Mouse (Mus musculus) MEL (cell line): ENCODE data around the gene Six4. TPM values are rescaled to one million over a fixed set of nuclear protein-coding genes. Genes with fewer than 3 reads are reported as not detected.

Source experiments
- DNase-seq: peaks from one replicate; pipeline ENCODE4 v3.0.0; 2011; ENCODE audit warnings: low read depth, low spot score
- H3K27ac ChIP-seq: 2 replicates; pipeline ENCODE4 v1.5.1; 2012; ENCODE audit warnings: low read depth, mild to moderate bottlenecking, control low read depth, low read length, moderate library complexity; ENCODE audit not compliant: control insufficient read depth
- H3K27me3 ChIP-seq, 2 experiments: fragments of 150-350 bp in 1 of 2; sonication (generic) in 1 of 2; 2 replicates each; pipeline ENCODE4 v1.6.1; 2012; ENCODE audit warnings: low read length in 2 of 2, mild to moderate bottlenecking in 2 of 2, improper control_type of control experiment in 1 of 2, moderate library complexity in 1 of 2; ENCODE audit not compliant: insufficient read depth in 2 of 2, control insufficient read depth in 1 of 2
- H3K36me3 ChIP-seq, 2 experiments: 2 replicates each; pipeline ENCODE4 v1.6.1; 2012 to 2014; ENCODE audit warnings: low read length in 2 of 2, improper control_type of control experiment in 1 of 2, inconsistent platforms in 1 of 2, mild to moderate bottlenecking in 1 of 2; ENCODE audit not compliant: insufficient read depth in 2 of 2, control insufficient read depth in 1 of 2
- H3K4me1 ChIP-seq, 2 experiments: fragments of 150-350 bp in 1 of 2; sonication (generic) in 1 of 2; 2 replicates each; pipeline ENCODE4 v1.6.1; 2012; ENCODE audit warnings: low read length in 2 of 2, improper control_type of control experiment in 1 of 2, mild to moderate bottlenecking in 1 of 2; ENCODE audit not compliant: insufficient read depth in 2 of 2, control insufficient read depth in 1 of 2
- H3K4me3 ChIP-seq, 2 experiments: fragments of 150-350 bp in 1 of 2; sonication (generic) in 1 of 2; 2 replicates each; pipeline ENCODE4 v1.5.1; 2012; ENCODE audit warnings: low read depth in 2 of 2, low read length in 2 of 2, mild to moderate bottlenecking in 2 of 2, moderate library complexity in 2 of 2, control low read depth in 1 of 2, improper control_type of control experiment in 1 of 2; ENCODE audit not compliant: control insufficient read depth in 1 of 2, insufficient read depth in 1 of 2
- H3K79me2 ChIP-seq: 2 replicates; pipeline ENCODE4 v1.6.1; 2012; ENCODE audit warnings: mild to moderate bottlenecking, low read length, moderate library complexity; ENCODE audit not compliant: control insufficient read depth, poor library complexity, insufficient read depth
- H3K9ac ChIP-seq: 2 replicates; pipeline ENCODE4 v1.6.1; 2012; ENCODE audit warnings: low read depth, mild to moderate bottlenecking, control low read depth, low read length, moderate library complexity; ENCODE audit not compliant: control insufficient read depth, poor library complexity, severe bottlenecking
- H3K9me3 ChIP-seq: fragments of 150-350 bp; sonication (generic); replicated peaks from 2 replicates; pipeline ENCODE4 v1.6.1; 2012; ENCODE audit warnings: mild to moderate bottlenecking, low read length, improper control_type of control experiment, moderate library complexity; ENCODE audit not compliant: insufficient read depth
- E2F4 ChIP-seq: IDR thresholded peaks from 2 replicates; pipeline ENCODE4 v1.6.1; 2011; ENCODE audit warnings: low read depth, low read length, improper control_type of control experiment, borderline replicate concordance
- EP300 ChIP-seq, 2 experiments: IDR thresholded peaks; 2 replicates each; pipeline ENCODE4 v1.6.1; 2011; ENCODE audit warnings: improper control_type of control experiment in 2 of 2, low read length in 2 of 2, low read depth in 1 of 2, mild to moderate bottlenecking in 1 of 2
- GATA1 ChIP-seq: IDR thresholded peaks from 2 replicates; pipeline ENCODE4 v1.6.1; 2011; ENCODE audit warnings: low read depth, low read length, improper control_type of control experiment
- HCFC1 ChIP-seq: IDR thresholded peaks from 2 replicates; pipeline ENCODE4 v1.6.1; 2012; ENCODE audit warnings: low read depth, mild to moderate bottlenecking, inconsistent platforms, low read length, improper control_type of control experiment, moderate library complexity
- KAT2A ChIP-seq: conservative IDR thresholded peaks from 2 replicates; pipeline ENCODE4 v1.6.1; 2012; ENCODE audit warnings: low read depth, low read length, improper control_type of control experiment, inconsistent platforms
- MAFK ChIP-seq: IDR thresholded peaks from 2 replicates; pipeline ENCODE4 v1.6.1; 2011; ENCODE audit warnings: low read depth, mild to moderate bottlenecking, low read length, improper control_type of control experiment, borderline replicate concordance
- MAX ChIP-seq: IDR thresholded peaks from 2 replicates; pipeline ENCODE4 v1.6.1; 2011; ENCODE audit warnings: low read length, improper control_type of control experiment
- MEF2A ChIP-seq: IDR thresholded peaks from 2 replicates; pipeline ENCODE4 v1.6.1; 2014; ENCODE audit warnings: low read depth, mild to moderate bottlenecking, inconsistent platforms, low read length, improper control_type of control experiment; ENCODE audit not compliant: poor library complexity, insufficient replicate concordance, severe bottlenecking; ENCODE audit errors: extremely low read depth
- NELFE ChIP-seq: IDR thresholded peaks from 2 replicates; pipeline ENCODE4 v1.6.1; 2011; ENCODE audit warnings: low read depth, low read length, improper control_type of control experiment
- NRF1 ChIP-seq: IDR thresholded peaks from 2 replicates; pipeline ENCODE4 v1.6.1; 2014; ENCODE audit warnings: low read depth, mild to moderate bottlenecking, inconsistent platforms, low read length, improper control_type of control experiment, moderate library complexity; ENCODE audit not compliant: poor library complexity, insufficient read depth, severe bottlenecking
- POLR2A ChIP-seq, 2 experiments: IDR thresholded peaks; 2 replicates each; pipeline ENCODE4 v1.6.1; 2011 to 2012; ENCODE audit warnings: low read length in 2 of 2, mild to moderate bottlenecking in 2 of 2, control low read depth in 1 of 2, improper control_type of control experiment in 1 of 2, low read depth in 1 of 2, moderate library complexity in 1 of 2; ENCODE audit not compliant: control insufficient read depth in 1 of 2, insufficient read depth in 1 of 2, poor library complexity in 1 of 2
- POLR2AphosphoS2 ChIP-seq: IDR thresholded peaks from 2 replicates; pipeline ENCODE4 v1.6.1; 2011; ENCODE audit warnings: low read length, improper control_type of control experiment
- POLR2AphosphoS5 ChIP-seq: IDR thresholded peaks from 2 replicates; pipeline ENCODE4 v1.6.1; 2012; ENCODE audit warnings: low read depth, borderline replicate concordance, mild to moderate bottlenecking, inconsistent platforms, low read length, moderate library complexity, mixed read lengths
- SMC3 ChIP-seq: IDR thresholded peaks from 2 replicates; pipeline ENCODE4 v1.6.1; 2011; ENCODE audit warnings: low read depth, low read length, improper control_type of control experiment
- TAL1 ChIP-seq: IDR thresholded peaks from 2 replicates; pipeline ENCODE4 v1.6.1; 2012; ENCODE audit warnings: mild to moderate bottlenecking, inconsistent platforms, low read length, moderate library complexity, mixed read lengths
- TBP ChIP-seq: IDR thresholded peaks from 2 replicates; pipeline ENCODE4 v1.8.0; 2011; ENCODE audit warnings: low read depth, low read length, improper control_type of control experiment
- TCF12 ChIP-seq: IDR thresholded peaks from 2 replicates; pipeline ENCODE4 v1.6.1; 2014; ENCODE audit warnings: low read depth, mild to moderate bottlenecking, inconsistent platforms, low read length, improper control_type of control experiment, moderate library complexity
- UBTF ChIP-seq: IDR thresholded peaks from 2 replicates; pipeline ENCODE4 v1.6.1; 2012; ENCODE audit warnings: low read depth, mild to moderate bottlenecking, inconsistent platforms, low read length, improper control_type of control experiment, moderate library complexity, borderline replicate concordance; ENCODE audit not compliant: insufficient read depth
- USF2 ChIP-seq, 2 experiments: IDR thresholded peaks; 2 replicates each; pipeline ENCODE4 v1.6.1; 2011 to 2012; ENCODE audit warnings: improper control_type of control experiment in 2 of 2, low read length in 2 of 2, borderline replicate concordance in 1 of 2, inconsistent platforms in 1 of 2, low read depth in 1 of 2, mild to moderate bottlenecking in 1 of 2; ENCODE audit not compliant: insufficient read depth in 1 of 2
- ZKSCAN1 ChIP-seq: IDR thresholded peaks from 2 replicates; pipeline ENCODE4 v1.6.1; 2012; ENCODE audit warnings: low read depth, mild to moderate bottlenecking, inconsistent platforms, low read length, improper control_type of control experiment, moderate library complexity
- ZMIZ1 ChIP-seq: IDR thresholded peaks from 2 replicates; pipeline ENCODE4 v1.6.1; 2012; ENCODE audit warnings: low read depth, mild to moderate bottlenecking, inconsistent platforms, low read length, improper control_type of control experiment, moderate library complexity
- ZNF384 ChIP-seq: IDR thresholded peaks from 2 replicates; pipeline ENCODE4 v1.6.1; 2012; ENCODE audit warnings: low read depth, mild to moderate bottlenecking, inconsistent platforms, low read length, improper control_type of control experiment
- polyA plus RNA-seq, 2 experiments: library from polyadenylated mRNA; stranded (reverse) in 1 of 2; unstranded in 1 of 2; fragments of >175 nt in 1 of 2; fragments of >200 nt in 1 of 2; gene quantifications; 2 replicates each; pipeline versions ENCODE4 v1.2.1 to v1.2.4; 2012; ENCODE audit warnings: low replicate concordance in 2 of 2, low read depth in 1 of 2; ENCODE audit not compliant: insufficient read length in 2 of 2, insufficient read depth in 1 of 2, missing spikeins in 1 of 2
- total RNA-seq: library from RNA; depleted of rRNA; stranded (reverse); fragments of 300-350 nt; gene quantifications from 2 replicates; pipeline ENCODE4 v1.2.3, GENCODE M21; 2012

Six4 gene
- total and polyA plus RNA-seq, 3 experiments: not detected

DNA sequence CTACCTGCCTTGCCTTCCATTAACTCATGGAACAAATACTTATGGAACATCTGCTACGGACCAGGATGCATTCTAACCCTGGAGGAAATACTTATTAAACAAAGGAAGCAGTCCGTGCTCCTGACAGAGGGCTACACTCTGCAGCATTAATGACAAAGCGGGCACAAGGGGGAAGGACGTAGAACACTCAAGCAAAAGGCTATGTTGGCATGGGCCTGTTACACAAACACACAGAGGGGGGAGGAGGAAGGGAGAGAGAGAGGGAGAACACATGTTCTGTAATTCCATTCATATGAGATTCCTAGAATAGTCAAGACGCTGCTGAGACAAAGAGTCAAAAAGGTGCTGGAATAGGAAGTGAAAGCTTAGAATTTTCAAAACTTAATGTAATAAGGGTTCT is 24.8 kb downstream of the Six4 start:
- TF ChIP-seq TAL1: no peak
- no peak for TF ChIP-seq EP300 (IDR thresholded peaks at IDR 0.05; ENCODE audit: low read depth in 1 of 2, low read length in 2 of 2)
- no peak for TF ChIP-seq KAT2A
- TF ChIP-seq E2F4: no peak
- no peak for TF ChIP-seq ZMIZ1
- TF ChIP-seq MEF2A: no peak
- TF ChIP-seq USF2 (IDR thresholded peaks at IDR 0.05; ENCODE audit: borderline replicate concordance in 1 of 2, insufficient read depth in 1 of 2, low read depth in 1 of 2, low read length in 2 of 2): no peak
- TF ChIP-seq NELFE: no peak
- TF ChIP-seq GATA1: no peak
- no peaks in the 10 kb centered on the region for H3K9me3 ChIP-seq
- H3K27ac ChIP-seq: no peak overlapping the region
- H3K9ac ChIP-seq: no peak overlapping the region
- H3K79me2 ChIP-seq: no peaks in the 10 kb centered on the region
- no peak overlapping the region for H3K4me3 ChIP-seq
- peaks cover 0 to 3% of the 10 kb centered on the region in 2 experiments; a peak in 1 of 4 replicates for H3K36me3 ChIP-seq
- peaks cover 0 to 4% of the 10 kb centered on the region in 2 experiments; a peak in 1 of 4 replicates for H3K4me1 ChIP-seq
- DNase-seq: no peak
- no peaks in the 10 kb centered on the region for H3K27me3 ChIP-seq

- H3K27ac ChIP-seq: no peak overlapping the region
- no peak overlapping the region for H3K9ac ChIP-seq
- TF ChIP-seq TCF12: no peak
- TF ChIP-seq TBP: no peak
- TF ChIP-seq GATA1: no peak
- no peak for TF ChIP-seq HCFC1
- no peak for TF ChIP-seq UBTF
- no peak for TF ChIP-seq POLR2A (IDR thresholded peaks at IDR 0.05; ENCODE audit: control insufficient read depth in 1 of 2, insufficient read depth in 1 of 2, low read depth in 1 of 2, low read length in 2 of 2, poor library complexity in 1 of 2)
- no peak for TF ChIP-seq MAFK
- no peak for TF ChIP-seq MEF2A
- no peak for TF ChIP-seq ZNF384
- TF ChIP-seq SMC3: no peak
- TF ChIP-seq POLR2AphosphoS5: no peak
- no peak for TF ChIP-seq ZKSCAN1
- no peak for TF ChIP-seq NRF1
- TF ChIP-seq MAX: no peak
- TF ChIP-seq POLR2AphosphoS2: no peak
Observed at GRCm38 (mm10) chr12:73087086-73087485, 26.2 kb downstream of the Six4 start.

More at GRCm38 (mm10) chr12:73087086-73087485, 26.2 kb downstream of the Six4 start:
- H3K36me3 ChIP-seq: peaks cover 0 to 3% of the 10 kb centered on the region in 2 experiments; a peak in 1 of 4 replicates
- no peaks in the 10 kb centered on the region for H3K27me3 ChIP-seq
- no peaks in the 10 kb centered on the region for H3K9me3 ChIP-seq
- DNase-seq: no peak
- no peaks in the 10 kb centered on the region for H3K79me2 ChIP-seq
- H3K4me3 ChIP-seq: no peak overlapping the region
- H3K4me1 ChIP-seq: peaks cover 0 to 4% of the 10 kb centered on the region in 2 experiments; a peak in 1 of 4 replicates
